Mouse (Mus musculus) embryonic facial prominence, embryonic 13.5 days (tissue): Measurements from ENCODE around the gene Fn3k. TPM values are rescaled to one million over a fixed set of nuclear protein-coding genes. Genes with fewer than 3 reads are reported as not detected.
A peak's percentile ranks its signal among the peaks of the same experiment; 100 is the strongest.

Source experiments
- ATAC-seq: fragments of 200-750 bp; cut with Nextera tagmentation; 2 replicates; pipeline ENCODE4 v1.8.0; 2017; ENCODE audit warnings: low read depth; ENCODE audit not compliant: insufficient number of reproducible peaks, insufficient read depth, low FRiP score, low TSS enrichment
- H3K27ac ChIP-seq: fragments of 300-500 bp; sonication (generic); 2 replicates; pipeline ENCODE4 v1.5.1; 2015; ENCODE audit warnings: moderate library complexity, mild to moderate bottlenecking, inconsistent platforms
- H3K27me3 ChIP-seq: fragments of 300-500 bp; sonication (generic); 2 replicates; pipeline ENCODE4 v1.6.1; 2015; ENCODE audit warnings: mild to moderate bottlenecking, inconsistent platforms
- H3K36me3 ChIP-seq: fragments of 300-500 bp; sonication (generic); 2 replicates; pipeline ENCODE4 v1.6.1; 2015; ENCODE audit warnings: mild to moderate bottlenecking, inconsistent platforms
- H3K4me1 ChIP-seq: fragments of 300-500 bp; sonication (generic); 2 replicates; pipeline ENCODE4 v1.6.1; 2015; ENCODE audit warnings: inconsistent platforms
- H3K4me2 ChIP-seq: fragments of 300-500 bp; sonication (generic); 2 replicates; pipeline ENCODE4 v1.6.1; 2015; ENCODE audit warnings: moderate library complexity, mild to moderate bottlenecking, inconsistent platforms
- H3K4me3 ChIP-seq: fragments of 300-500 bp; sonication (generic); 2 replicates; pipeline ENCODE4 v1.5.1; 2015; ENCODE audit warnings: mild to moderate bottlenecking, inconsistent platforms
- H3K9ac ChIP-seq: fragments of 300-500 bp; sonication (generic); 2 replicates; pipeline ENCODE4 v1.6.1; 2015; ENCODE audit warnings: mild to moderate bottlenecking, inconsistent platforms
- H3K9me3 ChIP-seq: fragments of 300-500 bp; sonication (generic); 2 replicates; pipeline ENCODE4 v1.6.1; 2016; ENCODE audit warnings: inconsistent platforms
- WGBS: fragments of 180-500 bp; shearing (Covaris S2); methylation state at CpG from one replicate; pipeline ENCODE4 v1.1.7; 2015; ENCODE audit warnings: mixed read lengths; 5-methylcytosine and 5-hydroxymethylcytosine counted together
- microRNA-seq: library from miRNA; unstranded; fragments of <30 nt; microRNA quantifications from one replicate; pipeline ENCODE4, GENCODE M21; 2016
- polyA plus RNA-seq: library from polyadenylated mRNA; unstranded; fragments of >200 nt; fragmentation: Nextera tagmentation; extraction: Ambion mirVana; gene quantifications from 2 replicates; pipeline ENCODE4 v1.2.1, GENCODE M21; 2015

The Fn3k gene
- polyA plus RNA-seq, 1 experiment from 2014 or later: 1.3 TPM

GRCm38 (mm10) chr11:121467408-121467807, 32.7 kb downstream of the Fn3k start:
- Histone ChIP-seq H3K4me1 (no peaks in the 10 kb centered on the region), H3K27ac (no peak overlapping the region), H3K4me3 (no peak overlapping the region), H3K9me3 (no peaks in the 10 kb centered on the region), H3K4me2 (no peak overlapping the region), H3K36me3 (peaks cover 48% of the 10 kb centered on the region), H3K9ac (no peak overlapping the region), H3K27me3 (no peaks in the 10 kb centered on the region)
- no peak for ATAC-seq
- 90% methylated on average over 6 of the region's 6 CpGs for WGBS

DNA sequence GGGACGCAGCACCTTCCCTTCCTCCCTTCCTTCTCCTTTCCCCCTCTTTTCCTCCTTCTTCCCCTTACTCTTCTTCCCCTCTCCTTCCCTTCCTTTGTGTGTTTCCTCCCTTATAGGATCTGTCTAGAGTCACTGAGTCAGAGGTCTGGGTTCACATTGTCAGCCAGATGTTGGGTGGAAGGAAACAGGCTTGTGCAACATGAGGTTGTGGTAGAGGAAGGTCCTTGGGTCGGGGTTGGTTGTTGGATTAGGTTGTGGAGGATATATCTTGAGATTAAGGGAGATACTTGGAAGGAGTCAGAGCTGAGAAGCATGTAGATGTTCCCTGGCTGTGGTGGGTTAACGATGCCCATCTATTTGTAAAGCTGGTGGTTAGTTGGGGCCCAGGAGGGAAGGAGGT, 40.1 kb downstream of the Fn3k start:
- no peak overlapping the region for H3K4me3 ChIP-seq
- no peaks in the 10 kb centered on the region for H3K27me3 ChIP-seq
- no peak overlapping the region for H3K9ac ChIP-seq
- WGBS: 75% methylated on average over 3 of the region's 3 CpGs
- peaks cover 24% of the 10 kb centered on the region for H3K36me3 ChIP-seq
- H3K27ac ChIP-seq: no peak overlapping the region
- H3K4me1 ChIP-seq: no peaks in the 10 kb centered on the region
- no peak overlapping the region for H3K4me2 ChIP-seq
- no peak for ATAC-seq
- no peaks in the 10 kb centered on the region for H3K9me3 ChIP-seq

DNA sequence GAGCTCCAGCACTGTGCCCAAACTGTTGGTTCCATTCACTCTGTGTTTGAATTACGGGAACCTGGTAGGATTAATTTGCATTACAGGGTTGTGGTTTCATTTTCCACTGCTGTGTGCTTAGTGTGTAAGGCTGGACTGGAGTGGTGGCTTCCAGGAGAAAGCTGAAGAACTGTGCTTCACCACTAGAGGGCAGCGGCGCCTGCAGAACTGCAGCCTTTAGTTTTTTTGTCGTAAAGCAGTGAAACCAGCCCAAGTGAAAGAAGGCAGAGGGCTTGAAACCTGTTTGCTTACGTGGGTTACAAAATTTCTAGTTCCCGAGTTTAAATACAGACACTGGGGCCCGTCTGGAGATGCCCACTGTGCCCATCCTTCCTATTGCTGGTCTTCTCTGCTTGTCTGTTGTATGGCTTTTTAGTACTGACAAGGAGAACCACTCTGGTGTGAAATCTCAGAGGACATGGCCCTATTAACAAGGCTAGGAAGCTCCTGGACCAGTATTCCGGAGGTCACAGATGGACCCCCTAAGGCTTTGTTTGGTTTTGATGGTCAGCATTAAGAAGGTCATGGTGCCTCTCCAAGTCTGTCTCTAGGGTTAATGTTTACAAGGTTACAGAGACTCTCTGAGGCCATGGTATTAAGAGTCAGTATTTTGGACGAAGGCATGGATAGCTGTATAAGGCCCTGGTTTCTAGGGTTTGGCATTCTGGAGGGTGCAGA, 41.1 kb downstream of the Fn3k start:
- Histone ChIP-seq H3K4me3 (no peak overlapping the region), H3K4me2 (no peak overlapping the region)

DNA sequence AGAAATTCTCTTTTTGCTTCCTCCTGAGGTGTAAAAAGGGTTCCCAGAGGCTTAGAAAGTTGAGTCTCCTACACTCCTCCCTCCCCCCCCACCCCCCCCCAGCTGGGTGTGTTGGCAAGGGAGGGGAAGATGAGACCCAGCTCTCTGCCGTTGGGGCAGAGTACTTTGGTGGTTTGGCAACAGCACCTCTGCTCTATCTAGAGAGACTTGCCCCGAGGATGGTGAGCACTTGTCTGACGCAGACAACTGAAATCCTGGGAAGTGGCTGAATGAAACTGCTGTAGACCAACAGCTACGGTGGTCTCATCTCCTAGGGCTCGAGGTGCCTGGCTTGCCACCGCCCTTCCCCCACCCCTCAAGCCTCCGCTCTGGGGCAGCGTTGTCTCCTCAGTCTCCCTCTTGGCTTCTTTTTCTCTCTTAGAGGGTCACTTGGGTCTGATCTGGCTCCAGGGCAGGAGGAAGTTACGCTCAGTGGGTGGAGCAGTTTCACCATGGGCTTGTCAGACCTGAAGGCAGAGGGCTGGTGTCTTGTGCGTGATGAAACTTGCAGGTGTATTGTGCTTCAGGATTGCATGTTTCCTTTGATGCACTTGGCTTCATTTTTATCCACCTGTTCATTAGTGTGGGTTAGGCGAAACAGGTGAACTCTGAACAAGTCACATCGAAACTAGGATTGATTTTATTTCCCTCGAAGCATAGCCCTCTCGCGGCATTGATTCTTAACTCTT, 44.9 kb downstream of the Fn3k start:
- no peaks in the 10 kb centered on the region for H3K4me1 ChIP-seq
- no peaks in the 10 kb centered on the region for H3K27me3 ChIP-seq
- ATAC-seq: no peak
- H3K36me3 ChIP-seq: peaks cover 27% of the 10 kb centered on the region
- H3K27ac ChIP-seq: peak overlapping the region; percentile 23; the same call in 1 of the 2 replicates
- 77% methylated on average over 15 of the region's 15 CpGs for WGBS
- no peak overlapping the region for H3K4me2 ChIP-seq
- no peak overlapping the region for H3K4me3 ChIP-seq
- H3K9ac ChIP-seq: no peak overlapping the region
- no peaks in the 10 kb centered on the region for H3K9me3 ChIP-seq

More for the DNA sequence above, 41.1 kb downstream of the Fn3k start:
- Histone ChIP-seq H3K27ac (no peak overlapping the region), H3K9me3 (no peaks in the 10 kb centered on the region), H3K27me3 (no peaks in the 10 kb centered on the region), H3K4me1 (no peaks in the 10 kb centered on the region), H3K36me3 (peaks cover 27% of the 10 kb centered on the region), H3K9ac (no peak overlapping the region)
- ATAC-seq: no peak
- WGBS: 30% methylated on average over 9 of the region's 9 CpGs

DNA sequence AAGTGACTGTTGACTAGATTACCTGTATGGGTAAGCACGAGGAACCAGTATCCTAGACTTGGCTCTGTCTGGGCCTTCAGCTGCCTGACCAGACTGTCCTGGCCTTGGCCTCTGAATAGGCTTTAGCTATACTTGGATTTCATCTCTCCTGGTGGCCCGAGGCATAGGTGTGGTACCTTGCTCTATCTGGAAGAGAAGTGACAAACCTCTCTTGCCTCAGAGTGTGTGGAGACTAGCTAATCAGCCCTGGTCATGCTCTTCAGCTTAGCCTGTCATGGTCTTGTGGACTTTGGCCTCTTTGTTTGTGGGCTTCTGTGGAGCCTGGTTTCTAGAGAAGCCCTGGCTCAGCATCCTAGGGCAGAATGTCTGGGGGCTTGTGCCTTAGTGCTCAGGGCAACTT, 46.4 kb downstream of the Fn3k start:
- no peaks in the 10 kb centered on the region for H3K27me3 ChIP-seq
- H3K9me3 ChIP-seq: no peaks in the 10 kb centered on the region
- no peaks in the 10 kb centered on the region for H3K4me1 ChIP-seq
- no peak overlapping the region for H3K4me2 ChIP-seq
- peaks cover 20% of the 10 kb centered on the region for H3K36me3 ChIP-seq
- no peak overlapping the region for H3K27ac ChIP-seq
- WGBS: 84% methylated on average over 2 of the region's 2 CpGs
- H3K4me3 ChIP-seq: no peak overlapping the region
- no peak for ATAC-seq
- no peak overlapping the region for H3K9ac ChIP-seq

DNA sequence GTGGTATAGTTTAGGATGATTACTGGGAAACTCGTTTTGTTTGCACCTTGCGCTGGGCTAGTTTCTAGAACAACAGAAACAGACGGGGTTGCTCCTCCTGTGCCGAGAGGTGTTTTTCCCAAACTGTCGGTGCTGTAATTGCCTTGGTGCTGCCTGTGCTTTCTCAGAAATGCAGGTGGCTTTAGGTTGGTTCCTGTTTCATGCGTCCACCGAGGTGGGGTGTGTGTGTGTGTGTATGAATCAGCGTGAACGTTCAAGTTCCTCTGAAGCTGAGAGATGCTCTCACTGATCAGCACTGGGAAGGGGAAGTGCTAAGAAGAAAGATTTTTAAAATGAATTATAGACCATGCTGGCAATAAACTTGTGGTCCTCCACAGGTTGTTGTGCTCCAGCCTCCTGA, 51.2 kb downstream of the Fn3k start:
- H3K4me3 ChIP-seq: no peak overlapping the region
- ATAC-seq: no peak
- H3K27ac ChIP-seq: no peak overlapping the region
- no peaks in the 10 kb centered on the region for H3K4me1 ChIP-seq
- no peaks in the 10 kb centered on the region for H3K27me3 ChIP-seq
- peaks cover 9% of the 10 kb centered on the region for H3K36me3 ChIP-seq
- H3K9me3 ChIP-seq: no peaks in the 10 kb centered on the region
- 81% methylated on average over 9 of the region's 9 CpGs for WGBS
- no peak overlapping the region for H3K4me2 ChIP-seq
- no peak overlapping the region for H3K9ac ChIP-seq

- Histone ChIP-seq H3K4me2 (no peak overlapping the region), H3K36me3 (peaks cover 21% of the 10 kb centered on the region), H3K9ac (no peak overlapping the region), H3K27me3 (no peaks in the 10 kb centered on the region), H3K9me3 (no peaks in the 10 kb centered on the region), H3K4me1 (no peaks in the 10 kb centered on the region), H3K27ac (no peak overlapping the region), H3K4me3 (no peak overlapping the region)
- ATAC-seq: no peak
Measured at GRCm38 (mm10) chr11:121490651-121491050, 55.9 kb downstream of the Fn3k start.

Small RNA genes lying within 50 kb of the gene (microRNA-seq; reads per million reads assigned to microRNA genes)
- not detected for gene Mir7236

Other genes starting within 250 kb of the Fn3k start
- 8.8 and 9.3 TPM in 2 replicates for gene Hexdc, start 230.5 kb upstream of the Fn3k start, polyA plus RNA-seq
- 18.5 and 22.2 TPM in 2 replicates for gene Ogfod3, start 230.2 kb upstream of the Fn3k start, polyA plus RNA-seq
- 44.6 and 45.1 TPM in 2 replicates for gene Cybc1, start 205.6 kb upstream of the Fn3k start, polyA plus RNA-seq
- gene Narf, start 197.7 kb upstream of the Fn3k start, polyA plus RNA-seq: 61.4 and 67.7 TPM in 2 replicates
- gene Foxk2, start 174.9 kb upstream of the Fn3k start, polyA plus RNA-seq: 9.9 and 10.6 TPM in 2 replicates
- 98.3 and 102 TPM in 2 replicates for gene Wdr45b, start 80.5 kb upstream of the Fn3k start, polyA plus RNA-seq
- gene Rab40b, start 46.7 kb upstream of the Fn3k start, polyA plus RNA-seq: 10.7 and 13.1 TPM in 2 replicates
- gene Fn3krp, start 13.5 kb upstream of the Fn3k start, polyA plus RNA-seq: 10.8 and 12.4 TPM in 2 replicates
- 42.1 and 42.5 TPM in 2 replicates for gene Tbcd, start 17.0 kb downstream of the Fn3k start, polyA plus RNA-seq
- 8.4 and 9.1 TPM in 2 replicates for gene Zfp750, start 84.4 kb downstream of the Fn3k start, polyA plus RNA-seq
- 9.6 and 10.0 TPM in 2 replicates for gene B3gntl1, start 238.2 kb downstream of the Fn3k start, polyA plus RNA-seq